Mouse (Mus musculus): Measurements from ENCODE around the gene Ttbk1. TPM values are rescaled to one million over a fixed set of nuclear protein-coding genes. Genes with fewer than 3 reads are reported as not detected.
A peak's percentile ranks its signal among the peaks of the same experiment; 100 is the strongest.
"Not testable (repeated sequence)": the region's sequence is repeated elsewhere in the genome, so short reads cannot be mapped to it uniquely, and the experiment has no call there.

Ttbk1 gene
- polyA plus RNA-seq, 1 experiment from 2014 or later, result 0.15 TPM

DNA sequence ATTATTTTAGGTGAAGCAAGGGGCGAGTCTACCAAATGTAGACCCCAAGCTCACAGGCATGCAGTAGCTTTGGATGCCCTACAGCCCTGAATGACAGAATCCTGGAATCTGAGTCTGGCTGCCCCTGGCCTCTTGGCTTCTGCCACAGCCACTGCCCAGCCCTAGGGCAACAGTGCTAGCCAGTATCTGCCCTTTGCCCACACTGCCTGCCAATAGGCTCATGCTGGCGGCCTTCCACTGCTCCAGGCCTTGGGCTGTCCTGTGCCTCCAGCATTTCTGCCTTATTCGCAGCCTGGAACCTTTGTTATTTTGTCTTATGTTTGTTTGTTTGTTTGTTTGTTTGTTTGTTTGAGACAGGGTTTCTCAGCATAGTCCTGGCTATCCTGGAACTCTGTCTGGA lies 18.1 kb upstream of the Ttbk1 start:
- no peak for ATAC-seq (ENCODE audit: low FRiP score, low TSS enrichment)
- Histone ChIP-seq H3K27me3 (ENCODE audit: insufficient read depth, low read length) (no peaks in the 10 kb centered on the region), H3K9ac (replicated peaks; ENCODE audit: low read length) (0 out of 2 replicates have a peak overlapping the region, but pooled peaks have one; percentile 6), H3K9me3 (ENCODE audit: low read length) (no peaks in the 10 kb centered on the region), H3K36me3 (ENCODE audit: insufficient read depth, low read length) (peaks cover 5% of the 10 kb centered on the region; the same call in 1 of the 2 replicates), H3K4me3 (ENCODE audit: low read length) (no peak overlapping the region), H3K4me2 (replicated peaks; ENCODE audit: low read depth, low read length) (no peak overlapping the region), H3K27ac (ENCODE audit: low read length) (no peak overlapping the region), H3K4me1 (ENCODE audit: insufficient read depth, low read length) (0 out of 2 replicates have a peak, but pooled peaks cover 2% of the 10 kb centered on the region)
- WGBS, result 91% methylated on average over 3 of the region's 3 CpGs

DNA sequence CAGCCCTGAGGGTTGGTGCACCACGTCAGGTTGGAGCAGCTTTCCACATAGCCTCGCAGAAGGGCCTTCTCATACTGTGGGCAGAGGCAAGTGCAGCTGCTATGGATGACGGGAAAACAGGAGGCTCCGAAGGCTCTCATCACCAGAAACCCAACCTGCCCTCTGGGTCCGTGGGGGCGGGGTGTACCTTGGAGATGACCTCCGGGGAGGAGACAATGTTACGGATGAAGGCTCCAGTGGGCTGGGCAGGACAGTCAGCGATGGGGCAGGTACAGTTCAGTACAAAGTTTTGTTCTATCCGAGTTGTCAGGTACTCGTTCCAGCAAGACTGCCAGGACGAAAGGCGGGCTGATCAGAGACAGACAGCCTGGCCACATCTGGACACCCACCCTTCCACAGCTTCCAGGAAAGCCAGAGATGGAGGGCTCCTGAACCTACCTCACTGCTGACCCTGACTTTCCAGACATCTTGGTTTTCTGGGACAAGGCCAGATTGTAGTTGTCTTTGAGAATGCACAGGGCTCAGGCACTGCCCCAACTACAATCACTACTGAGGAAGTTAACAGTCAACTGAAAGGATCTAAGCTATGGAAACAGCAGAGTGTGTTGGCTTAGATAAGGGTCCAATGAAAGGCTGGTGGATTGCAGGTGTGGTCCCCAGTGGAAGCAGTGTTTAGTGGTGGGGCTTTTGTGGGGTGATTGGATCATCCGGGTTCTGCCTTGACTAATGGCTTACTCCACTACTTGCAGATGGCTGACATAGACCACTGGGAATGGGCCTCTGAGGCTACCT lies 16.6 kb upstream of the Ttbk1 start:
- Histone ChIP-seq H3K4me2 (replicated peaks; ENCODE audit: low read depth, low read length) (no peak overlapping the region), H3K9me3 (ENCODE audit: low read length) (no peaks in the 10 kb centered on the region), H3K27ac (ENCODE audit: low read length) (no peak overlapping the region), H3K27me3 (ENCODE audit: insufficient read depth, low read length) (no peaks in the 10 kb centered on the region), H3K4me1 (ENCODE audit: insufficient read depth, low read length) (0 out of 2 replicates have a peak, but pooled peaks cover 2% of the 10 kb centered on the region), H3K9ac (replicated peaks; ENCODE audit: low read length) (0 out of 2 replicates have a peak overlapping the region, but pooled peaks have one; percentile 8), H3K36me3 (ENCODE audit: insufficient read depth, low read length) (peaks cover 10% of the 10 kb centered on the region; the same call in 1 of the 2 replicates), H3K4me3 (ENCODE audit: low read length) (no peak overlapping the region)
- peak; percentile 77; the same call in 1 of the 2 replicates for ATAC-seq (ENCODE audit: low FRiP score, low TSS enrichment)
- 46% methylated on average over 14 of the region's 14 CpGs for WGBS

DNA sequence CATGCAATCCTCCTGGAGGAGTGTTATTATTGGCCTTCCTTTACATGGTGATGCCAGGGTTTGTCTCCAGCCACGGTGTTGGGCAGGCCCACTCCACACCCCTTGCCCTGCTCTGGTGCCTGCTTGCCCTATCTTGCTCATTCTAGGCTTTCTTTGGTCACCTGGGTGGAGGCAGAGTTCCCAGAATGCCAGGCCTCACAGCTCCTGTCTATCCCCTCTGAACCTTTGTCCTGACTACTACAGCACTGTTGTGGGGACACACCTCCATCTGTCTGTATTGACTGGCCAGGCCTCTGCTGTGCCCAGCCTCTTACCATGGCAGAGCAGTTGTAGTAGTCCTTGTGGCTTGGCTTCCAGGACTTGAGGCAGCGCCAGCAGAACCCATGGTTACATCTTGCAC lies 15.3 kb upstream of the Ttbk1 start:
- Histone ChIP-seq H3K4me3 (ENCODE audit: low read length) (no peak overlapping the region), H3K9me3 (ENCODE audit: low read length) (no peaks in the 10 kb centered on the region), H3K27me3 (ENCODE audit: insufficient read depth, low read length) (no peaks in the 10 kb centered on the region), H3K4me2 (replicated peaks; ENCODE audit: low read depth, low read length) (no peak overlapping the region), H3K27ac (ENCODE audit: low read length) (no peak overlapping the region), H3K9ac (replicated peaks; ENCODE audit: low read length) (no peak overlapping the region), H3K4me1 (ENCODE audit: insufficient read depth, low read length) (0 out of 2 replicates have a peak, but pooled peaks cover 2% of the 10 kb centered on the region), H3K36me3 (ENCODE audit: insufficient read depth, low read length) (peaks cover 11% of the 10 kb centered on the region; the same call in 1 of the 2 replicates)
- no peak for ATAC-seq (ENCODE audit: low FRiP score, low TSS enrichment)
- 88% methylated on average over 2 of the region's 2 CpGs for WGBS

DNA sequence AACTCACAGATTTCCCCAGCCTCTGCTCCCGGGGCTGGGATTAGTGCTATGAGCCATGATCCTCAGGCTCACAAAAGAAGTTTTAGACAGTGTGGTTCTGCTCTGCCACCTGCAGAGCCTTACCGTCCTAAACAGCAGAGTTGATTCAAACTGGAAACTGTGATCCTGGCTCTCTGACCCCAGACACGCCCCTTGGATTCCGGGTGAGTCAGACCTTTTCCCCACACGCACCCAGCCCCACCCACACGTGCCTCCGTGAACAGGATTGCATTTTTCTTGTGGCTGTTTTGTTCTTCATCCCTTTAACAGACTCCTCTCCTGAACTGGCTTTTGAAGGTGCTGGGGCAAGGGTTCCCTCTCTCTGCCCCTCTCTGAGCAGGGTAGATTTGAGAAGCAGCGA lies 10.5 kb upstream of the Ttbk1 start:
- no peak for ATAC-seq (ENCODE audit: low FRiP score, low TSS enrichment)
- peaks cover 11% of the 10 kb centered on the region; the same call in 1 of the 2 replicates for H3K36me3 ChIP-seq (ENCODE audit: insufficient read depth, low read length)
- H3K4me2 ChIP-seq (replicated peaks; ENCODE audit: low read depth, low read length), result no peak overlapping the region
- H3K9me3 ChIP-seq (ENCODE audit: low read length), result no peaks in the 10 kb centered on the region
- H3K9ac ChIP-seq (replicated peaks; ENCODE audit: low read length), result no peak overlapping the region
- H3K27me3 ChIP-seq (ENCODE audit: insufficient read depth, low read length), result no peaks in the 10 kb centered on the region
- peaks cover 8% of the 10 kb centered on the region; the same call in 1 of the 2 replicates for H3K4me1 ChIP-seq (ENCODE audit: insufficient read depth, low read length)
- WGBS, result 58% methylated on average over 8 of the region's 8 CpGs
- no peak overlapping the region for H3K27ac ChIP-seq (ENCODE audit: low read length)
- H3K4me3 ChIP-seq (ENCODE audit: low read length), result no peak overlapping the region

DNA sequence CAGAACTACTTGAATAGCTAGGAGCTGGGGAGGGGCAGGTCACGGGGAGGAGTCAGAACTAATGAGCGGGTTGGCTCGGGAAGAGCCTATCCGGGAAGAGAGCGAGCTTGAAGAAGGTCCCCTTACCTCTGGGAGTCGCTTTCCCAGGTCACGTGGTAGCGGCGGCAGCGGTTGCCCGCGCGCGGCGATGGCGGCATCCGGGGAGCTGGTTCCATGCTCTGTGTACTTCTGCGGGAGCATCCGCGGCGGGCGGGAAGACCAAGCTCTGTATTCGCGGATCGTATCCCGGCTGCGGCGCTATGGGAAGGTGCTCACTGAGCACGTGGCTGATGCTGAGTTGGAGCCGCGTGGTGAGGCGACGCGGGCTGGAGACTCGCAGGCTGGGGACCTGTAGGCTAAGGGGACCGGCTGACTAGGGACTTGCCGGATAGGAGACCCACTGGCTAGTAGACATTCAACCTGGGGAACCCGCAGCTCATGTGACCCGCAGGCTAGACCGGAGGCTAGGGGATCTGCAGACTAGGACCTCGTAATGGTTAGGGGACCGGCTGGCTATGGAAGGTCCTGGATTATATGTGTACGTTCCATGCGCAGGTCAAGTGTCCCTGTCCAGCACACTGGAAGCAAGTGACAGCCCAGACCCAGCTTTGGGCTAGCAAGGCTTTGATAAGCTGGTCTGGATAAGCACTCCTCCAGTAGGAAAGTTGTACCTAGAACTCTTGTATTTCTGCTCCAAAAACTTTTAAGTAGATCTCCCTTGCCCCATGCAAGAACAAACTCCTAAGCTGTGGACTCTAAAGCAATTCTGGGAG lies 9.4 kb upstream of the Ttbk1 start, which contains the start of gene Dnph1:
Dnph1 (plus strand) TSS at position 89 of the 812 bp plus-strand sequence.
- no peaks in the 10 kb centered on the region for H3K27me3 ChIP-seq (ENCODE audit: insufficient read depth, low read length)
- no peaks in the 10 kb centered on the region for H3K9me3 ChIP-seq (ENCODE audit: low read length)
- ATAC-seq (ENCODE audit: low FRiP score, low TSS enrichment), result peak; percentile 95
- H3K27ac ChIP-seq (ENCODE audit: low read length), result no peak within 1 kb of the TSS
- peaks cover 8% of the 10 kb centered on the region; the same call in 1 of the 2 replicates for H3K4me1 ChIP-seq (ENCODE audit: insufficient read depth, low read length)
- H3K4me3 ChIP-seq (ENCODE audit: low read length), result peak within 1 kb of the TSS; percentile 71
- under 1% methylated on average over 44 of the region's 44 CpGs for WGBS
- H3K4me2 ChIP-seq (replicated peaks; ENCODE audit: low read depth, low read length), result peak within 1 kb of the TSS; percentile 88
- H3K9ac ChIP-seq (replicated peaks; ENCODE audit: low read length), result peak within 1 kb of the TSS; percentile 80
- peaks cover 11% of the 10 kb centered on the region; the same call in 1 of the 2 replicates for H3K36me3 ChIP-seq (ENCODE audit: insufficient read depth, low read length)

DNA sequence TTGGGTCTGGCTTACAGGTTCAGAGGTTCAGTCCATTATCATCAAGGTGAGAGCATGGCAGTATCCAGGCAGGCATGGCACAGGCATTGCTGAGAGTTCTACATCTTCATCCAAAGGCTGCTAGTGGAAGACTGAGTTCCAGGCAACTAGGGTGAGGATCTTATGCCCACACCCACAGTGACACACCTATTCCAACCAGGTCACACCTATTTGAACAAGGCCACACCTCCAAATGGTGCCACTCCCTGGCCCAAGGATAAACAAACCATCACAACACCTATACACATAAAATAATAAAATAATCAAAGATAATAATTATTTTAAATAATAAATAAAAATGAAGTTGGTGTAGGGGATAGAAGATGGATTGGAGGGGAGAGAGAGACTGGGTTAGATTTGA lies 8.6 kb upstream of the Ttbk1 start:
- not testable (repeated sequence) for H3K9ac ChIP-seq (replicated peaks; ENCODE audit: low read length); H3K4me2 ChIP-seq (replicated peaks; ENCODE audit: low read depth, low read length); H3K36me3 ChIP-seq (ENCODE audit: insufficient read depth, low read length); H3K27me3 ChIP-seq (ENCODE audit: insufficient read depth, low read length); H3K4me3 ChIP-seq (ENCODE audit: low read length); H3K9me3 ChIP-seq (ENCODE audit: low read length); H3K4me1 ChIP-seq (ENCODE audit: insufficient read depth, low read length); ATAC-seq (ENCODE audit: low FRiP score, low TSS enrichment); H3K27ac ChIP-seq (ENCODE audit: low read length)

DNA sequence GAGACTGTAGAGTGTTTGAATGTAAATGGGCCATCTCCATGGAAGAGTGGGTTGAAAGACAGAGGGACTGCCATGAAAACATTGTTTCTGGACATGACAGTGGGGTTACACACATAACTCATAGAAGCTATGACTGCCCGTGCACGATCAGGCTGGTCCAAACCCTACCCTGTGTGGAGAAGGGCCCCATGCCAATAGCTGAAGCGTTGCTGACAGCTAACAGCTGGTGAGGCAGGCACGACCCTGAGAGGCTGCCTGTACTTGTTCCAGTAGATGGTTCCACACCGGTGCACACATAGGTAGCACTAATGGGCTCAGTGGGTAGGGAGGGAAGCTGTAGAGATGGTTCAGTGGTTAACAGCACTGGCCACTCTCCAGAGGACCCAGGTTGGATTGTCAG lies 8.0 kb upstream of the Ttbk1 start:
- Histone ChIP-seq H3K4me3 (ENCODE audit: low read length) (no peak overlapping the region), H3K27me3 (ENCODE audit: insufficient read depth, low read length) (no peaks in the 10 kb centered on the region; the same call in 1 of the 2 replicates), H3K4me1 (ENCODE audit: insufficient read depth, low read length) (peaks cover 8% of the 10 kb centered on the region; the same call in 1 of the 2 replicates), H3K9ac (replicated peaks; ENCODE audit: low read length) (no peak overlapping the region), H3K4me2 (replicated peaks; ENCODE audit: low read depth, low read length) (no peak overlapping the region), H3K9me3 (ENCODE audit: low read length) (no peaks in the 10 kb centered on the region), H3K36me3 (ENCODE audit: insufficient read depth, low read length) (peaks cover 5% of the 10 kb centered on the region; the same call in 1 of the 2 replicates), H3K27ac (ENCODE audit: low read length) (no peak overlapping the region)
- ATAC-seq (ENCODE audit: low FRiP score, low TSS enrichment), result 0 out of 2 replicates have a peak, but pooled peaks have one; percentile 29
- 54% methylated on average over 5 of the region's 5 CpGs for WGBS

DNA sequence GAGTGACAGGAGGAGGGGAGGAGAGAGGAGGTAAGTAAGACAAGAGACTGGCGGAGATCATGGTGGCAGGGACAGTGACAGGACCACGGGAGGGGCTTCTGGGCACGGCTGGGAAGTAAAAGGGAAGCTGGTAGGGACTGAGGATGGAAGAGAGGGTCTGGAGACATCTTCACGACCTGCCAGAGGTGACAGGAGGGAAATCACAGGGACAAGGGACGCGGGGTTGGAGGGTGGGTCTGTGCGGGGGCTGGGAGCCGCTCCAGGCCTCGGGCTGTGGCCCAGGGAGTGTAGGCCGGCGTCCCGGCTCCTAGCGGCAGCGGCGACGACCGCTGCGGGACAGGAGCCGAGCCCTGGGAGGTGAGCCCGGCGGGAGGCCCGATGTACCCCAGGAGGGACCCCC lies 480 bp downstream of the Ttbk1 start:
- H3K4me2 ChIP-seq (replicated peaks; ENCODE audit: low read depth, low read length), result peak overlapping the region; percentile 71
- H3K36me3 ChIP-seq (ENCODE audit: insufficient read depth, low read length), result no peaks in the 10 kb centered on the region
- no peaks in the 10 kb centered on the region for H3K9me3 ChIP-seq (ENCODE audit: low read length)
- 0 out of 2 replicates have a peak, but pooled peaks have one; percentile 5 for ATAC-seq (ENCODE audit: low FRiP score, low TSS enrichment)
- peak overlapping the region; percentile 48 for H3K4me3 ChIP-seq (ENCODE audit: low read length)
- H3K4me1 ChIP-seq (ENCODE audit: insufficient read depth, low read length), result peaks cover 14% of the 10 kb centered on the region
- peak overlapping the region; percentile 25; the same call in 1 of the 2 replicates for H3K9ac ChIP-seq (replicated peaks; ENCODE audit: low read length)
- 7% methylated on average over 9 of the region's 22 CpGs for WGBS
- no peak overlapping the region for H3K27ac ChIP-seq (ENCODE audit: low read length)
- peaks cover 60% of the 10 kb centered on the region for H3K27me3 ChIP-seq (ENCODE audit: insufficient read depth, low read length)

DNA sequence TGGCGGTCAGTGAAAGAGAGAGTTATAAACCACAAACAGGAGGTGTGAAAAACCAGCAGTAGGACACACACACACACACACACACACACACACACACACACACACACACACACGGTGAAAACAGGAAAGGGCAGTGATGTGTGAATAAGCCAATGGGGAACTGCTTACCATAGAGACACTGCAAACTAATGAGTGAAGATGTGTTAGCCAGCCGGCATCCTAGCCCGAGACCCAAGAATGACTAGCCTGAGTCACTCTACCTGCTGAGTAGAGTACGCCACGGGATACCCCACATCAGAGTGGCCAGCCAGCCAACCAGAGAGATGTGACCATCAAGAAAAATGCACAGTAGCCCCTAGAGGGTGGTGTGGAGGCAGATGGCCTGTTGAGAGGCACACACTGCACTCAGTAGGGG lies 3.0 kb downstream of the Ttbk1 start:
- 8% methylated on average over 6 of the region's 6 CpGs for WGBS

More for the DNA sequence above, 3.0 kb downstream of the Ttbk1 start:
- Histone ChIP-seq H3K4me1 (ENCODE audit: insufficient read depth, low read length) (peaks cover 14% of the 10 kb centered on the region), H3K4me3 (ENCODE audit: low read length) (peak overlapping the region; percentile 45), H3K27me3 (ENCODE audit: insufficient read depth, low read length) (peaks cover 64% of the 10 kb centered on the region), H3K9me3 (ENCODE audit: low read length) (no peaks in the 10 kb centered on the region), H3K36me3 (ENCODE audit: insufficient read depth, low read length) (no peaks in the 10 kb centered on the region), H3K9ac (replicated peaks; ENCODE audit: low read length) (peak overlapping the region; percentile 62), H3K4me2 (replicated peaks; ENCODE audit: low read depth, low read length) (peak overlapping the region; percentile 66), H3K27ac (ENCODE audit: low read length) (no peak overlapping the region)
- ATAC-seq (ENCODE audit: low FRiP score, low TSS enrichment), result peak; percentile 8; the same call in 1 of the 2 replicates
